Mouse (Mus musculus): Measurements from ENCODE around the gene Zbtb2.

The Zbtb2 gene

DNA sequence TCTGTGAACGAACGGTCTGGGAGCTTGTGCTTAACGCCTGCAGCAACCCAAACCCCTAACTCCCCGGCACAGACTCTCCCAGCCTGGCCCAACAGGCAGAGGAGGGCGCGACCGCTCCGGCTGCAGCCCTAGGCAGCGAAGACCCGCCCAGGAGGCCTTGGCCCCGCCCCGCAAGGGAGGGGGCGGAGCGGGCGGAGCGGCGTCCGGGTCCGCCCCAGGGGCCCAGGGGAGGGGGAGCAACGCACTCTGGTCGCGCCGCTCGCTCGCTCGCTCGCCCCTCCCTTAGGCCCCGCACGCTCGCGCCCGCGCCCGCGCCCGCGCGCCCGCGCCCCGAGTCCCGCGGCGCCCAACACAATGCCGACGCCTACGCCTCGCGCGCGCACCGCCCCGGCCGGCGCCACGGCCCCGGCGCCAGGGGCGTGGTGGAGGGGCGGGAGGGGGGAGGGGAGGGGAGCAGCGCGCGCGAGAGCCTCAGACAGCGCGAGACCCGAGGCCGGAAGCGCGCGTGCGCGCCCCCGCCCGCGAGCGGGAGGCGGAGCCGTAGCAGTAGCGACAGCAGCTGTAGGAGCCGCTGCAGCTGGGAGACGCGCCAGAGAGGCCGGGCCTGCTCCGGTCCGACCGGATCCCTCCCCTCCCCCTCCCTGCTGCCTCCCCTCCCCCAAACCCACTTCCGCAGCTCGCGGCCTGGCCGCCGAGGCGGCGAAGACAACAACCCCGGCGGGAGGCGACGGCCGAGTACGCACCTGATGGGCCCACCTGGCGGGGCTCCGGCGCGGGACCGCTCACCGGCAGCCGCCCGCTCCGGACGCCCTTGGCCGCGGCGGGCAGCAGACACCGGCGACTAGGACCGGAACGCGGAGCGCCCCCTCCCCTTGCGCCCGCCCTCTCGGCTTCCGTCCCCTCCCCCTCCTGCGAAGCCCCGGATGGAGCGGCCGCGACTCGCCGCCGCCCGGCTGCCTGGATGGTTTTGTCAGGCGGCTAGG is 1.0 kb downstream of the Zbtb2 start:
- DNase-seq (ENCODE audit: inconsistent ontology term) = peak; percentile 99

DNA sequence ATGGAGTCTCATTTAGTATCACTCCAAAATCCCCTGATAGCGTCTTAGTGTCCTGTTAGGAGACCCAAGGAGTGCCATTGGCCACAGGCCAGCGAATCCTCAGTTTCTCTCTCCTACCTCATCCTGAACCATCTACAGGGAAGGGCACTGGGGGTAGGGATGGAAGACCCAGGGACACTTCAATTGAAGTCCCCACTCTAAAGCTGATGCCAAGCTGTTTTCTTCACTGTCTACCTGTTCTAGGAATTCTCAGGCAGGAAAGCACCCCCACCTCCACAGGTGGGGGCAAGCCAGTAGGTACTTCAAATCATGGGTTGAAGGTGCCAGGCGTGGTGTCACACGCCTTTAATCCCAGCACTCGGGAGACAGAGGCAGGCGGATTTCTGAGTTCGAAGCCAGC is 3.7 kb downstream of the Zbtb2 start:
- no peak for DNase-seq (ENCODE audit: inconsistent ontology term)

DNA sequence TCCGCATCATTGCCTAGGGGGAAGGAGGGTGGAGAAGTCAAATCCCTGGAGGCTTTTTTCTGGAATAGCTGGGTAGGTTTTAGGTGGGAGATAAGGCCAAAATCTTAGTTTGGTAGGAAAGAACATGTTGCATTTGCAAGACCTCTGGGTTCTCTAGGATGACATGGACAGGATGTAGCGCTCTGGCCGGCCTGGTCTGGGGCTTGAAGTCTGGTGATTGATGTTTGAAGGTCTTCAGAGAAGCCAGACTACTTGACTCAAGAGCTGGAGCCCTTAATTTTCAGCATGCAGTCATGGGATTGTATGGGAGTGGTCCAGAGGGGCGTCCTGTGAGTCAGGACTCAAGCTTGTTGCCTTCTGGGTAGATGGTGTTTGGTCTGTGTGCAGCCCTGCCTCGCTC is 7.2 kb downstream of the Zbtb2 start:
- DNase-seq (ENCODE audit: inconsistent ontology term) = no peak

GRCm38 (mm10) chr10:4376931-4377330 is 11.0 kb downstream of the Zbtb2 start:
- DNase-seq (ENCODE audit: inconsistent ontology term) = no peak

- DNase-seq (ENCODE audit: inconsistent ontology term) = no peak
Observed at GRCm38 (mm10) chr10:4376461-4376860, 11.4 kb downstream of the Zbtb2 start.

GRCm38 (mm10) chr10:4375267-4375666 is 12.6 kb downstream of the Zbtb2 start:
- DNase-seq (ENCODE audit: inconsistent ontology term) = no peak

- no peak for DNase-seq (ENCODE audit: inconsistent ontology term)
Observed at GRCm38 (mm10) chr10:4374734-4375133, 13.2 kb downstream of the Zbtb2 start.

- no peak for DNase-seq (ENCODE audit: inconsistent ontology term)
Observed at GRCm38 (mm10) chr10:4374239-4374638, 13.7 kb downstream of the Zbtb2 start.

DNA sequence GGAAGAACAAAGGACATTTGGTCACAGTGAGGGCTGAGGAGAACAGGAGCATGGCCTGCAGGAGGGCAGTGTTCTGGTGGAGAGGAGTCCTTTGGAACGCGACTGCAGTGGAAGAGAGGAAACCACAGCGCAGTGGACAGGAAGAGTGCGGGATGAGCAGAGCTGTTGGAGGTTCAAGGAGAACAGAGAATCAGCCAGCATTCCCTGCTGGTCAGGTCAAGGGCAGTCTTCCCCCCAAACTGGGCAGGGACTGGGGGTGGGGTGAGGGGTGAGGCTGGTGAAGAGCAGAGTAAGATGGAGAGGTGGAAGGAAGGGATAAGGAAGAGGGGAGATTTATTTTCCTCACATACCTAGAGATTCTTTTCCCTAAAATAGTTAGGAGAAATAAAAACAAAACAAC is 14.3 kb downstream of the Zbtb2 start:
- DNase-seq (ENCODE audit: inconsistent ontology term) = no peak

DNA sequence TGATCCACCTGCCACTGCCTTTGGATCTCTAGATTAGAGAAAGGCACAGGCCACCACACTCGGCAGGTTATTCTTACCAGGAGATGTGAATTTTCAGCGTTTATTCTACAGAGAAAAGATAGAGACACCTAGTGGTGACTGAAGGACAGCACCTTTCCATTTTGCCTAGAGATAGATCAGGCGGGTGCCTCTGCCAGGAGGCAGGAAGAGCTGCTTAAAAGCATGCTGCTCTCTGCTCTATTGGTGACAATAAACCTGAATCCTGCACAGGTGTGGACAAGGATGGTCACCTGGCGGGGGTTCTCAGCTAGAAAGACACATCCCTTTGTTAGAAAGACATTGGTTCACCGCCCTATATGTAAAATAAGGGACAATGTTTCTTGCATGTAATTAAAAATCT is 15.9 kb downstream of the Zbtb2 start:
- no peak for DNase-seq (ENCODE audit: inconsistent ontology term)

DNA sequence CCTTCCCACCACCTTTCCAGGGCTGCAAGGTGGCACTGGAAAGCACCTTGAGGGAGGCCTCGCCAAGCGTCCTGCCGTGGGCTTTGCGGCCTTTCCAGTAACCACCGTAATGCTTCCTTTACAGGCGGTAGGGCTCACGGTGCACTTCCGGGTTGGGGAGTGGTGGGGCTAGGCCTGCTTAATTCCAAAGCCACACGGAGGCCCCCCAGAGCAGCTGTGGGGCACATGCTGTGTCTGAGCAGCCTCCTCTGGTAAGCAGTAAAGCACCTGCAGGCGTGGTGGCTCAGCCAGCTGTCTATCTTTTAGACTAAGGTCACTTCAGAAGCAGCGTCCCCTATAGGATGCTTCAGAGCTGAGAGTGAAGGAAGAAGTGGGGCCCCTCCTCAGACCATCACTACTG is 17.8 kb downstream of the Zbtb2 start:
- no peak for DNase-seq (ENCODE audit: inconsistent ontology term)

- no peak for DNase-seq (ENCODE audit: inconsistent ontology term)
Observed at GRCm38 (mm10) chr10:4364618-4365017, 23.3 kb downstream of the Zbtb2 start.

- DNase-seq (ENCODE audit: inconsistent ontology term) = no peak
Observed at GRCm38 (mm10) chr10:4357435-4357834, 30.5 kb downstream of the Zbtb2 start.

GRCm38 (mm10) chr10:4356640-4357039 is 31.3 kb downstream of the Zbtb2 start:
- DNase-seq (ENCODE audit: inconsistent ontology term) = no peak

GRCm38 (mm10) chr10:4355882-4356451 is 31.9 kb downstream of the Zbtb2 start:
- no peak for DNase-seq (ENCODE audit: inconsistent ontology term)

- DNase-seq (ENCODE audit: inconsistent ontology term) = no peak
Observed at GRCm38 (mm10) chr10:4354371-4355260, 33.3 kb downstream of the Zbtb2 start.

DNA sequence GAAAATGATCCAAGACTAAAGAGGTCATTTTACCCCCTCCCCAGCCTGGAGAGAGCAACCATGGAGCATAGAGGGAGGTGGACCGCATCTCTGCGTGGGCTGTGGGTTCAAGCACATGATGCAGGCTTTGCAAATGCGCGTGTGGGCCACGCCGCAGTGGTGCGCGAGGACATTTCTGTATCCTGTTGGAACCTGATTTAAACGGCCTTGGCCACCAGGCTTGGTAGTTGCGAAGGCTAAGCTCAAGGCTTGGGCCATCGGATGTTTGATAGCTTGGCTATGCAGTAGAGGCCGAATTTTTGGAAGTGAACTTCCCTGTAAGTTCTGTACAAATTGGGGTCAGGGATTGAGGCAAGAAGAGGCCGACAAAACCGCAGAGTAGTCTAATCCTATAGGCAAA is 40.3 kb downstream of the Zbtb2 start:
- DNase-seq (ENCODE audit: inconsistent ontology term) = no peak

- no peak for DNase-seq (ENCODE audit: inconsistent ontology term)
Observed at GRCm38 (mm10) chr10:4347136-4347492, 40.8 kb downstream of the Zbtb2 start.

DNA sequence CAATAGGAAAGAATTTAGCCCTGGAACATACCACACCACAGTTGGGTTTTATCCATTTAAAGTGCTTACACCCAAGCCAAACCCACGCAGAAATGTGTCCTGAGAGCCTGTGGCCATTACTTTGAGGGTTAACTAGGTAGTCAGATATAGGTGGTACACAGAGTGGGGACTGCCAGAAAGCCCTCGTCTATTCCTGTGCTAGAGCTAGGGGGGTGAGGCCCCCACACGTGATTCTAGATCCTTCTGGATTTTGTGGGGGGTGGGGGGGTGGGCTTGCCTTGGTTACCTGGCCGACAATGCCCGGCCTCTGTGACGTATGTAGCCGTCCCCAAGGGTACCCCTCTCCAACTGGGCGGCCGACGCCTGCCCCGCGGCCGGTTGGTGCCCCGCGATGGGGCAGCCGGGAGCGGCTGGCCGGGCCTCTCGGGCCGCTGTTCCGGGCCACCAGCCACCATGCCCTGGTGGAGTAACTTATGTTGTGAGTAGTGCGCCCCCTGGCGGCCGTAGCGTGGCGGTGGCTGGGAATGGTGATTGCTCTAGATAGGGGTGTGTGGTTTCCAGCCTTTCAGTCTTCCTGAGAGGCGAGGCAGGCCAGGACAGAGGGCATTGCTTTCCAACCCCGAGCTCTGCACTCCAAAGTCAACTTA is 41.3 kb downstream of the Zbtb2 start:
- DNase-seq (ENCODE audit: inconsistent ontology term) = peak; percentile 92

DNA sequence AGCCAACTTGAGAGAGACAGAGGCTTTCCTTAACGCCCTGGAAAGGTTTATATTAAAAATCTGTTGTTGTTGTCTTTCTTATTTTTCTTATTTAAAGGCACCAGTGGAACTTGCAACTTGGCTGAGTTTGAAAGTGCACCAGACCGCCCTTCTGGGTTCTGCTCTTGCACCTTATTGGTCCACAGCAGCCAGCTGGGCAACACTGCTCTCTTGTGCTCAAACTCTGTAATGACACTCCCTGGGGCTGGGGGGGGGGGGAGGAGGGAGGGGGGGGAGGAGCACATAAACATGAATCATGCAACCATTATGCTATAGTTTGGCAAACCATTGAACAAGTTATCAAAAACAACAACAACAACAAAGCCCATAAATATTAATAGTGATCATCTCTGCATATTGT is 46.5 kb downstream of the Zbtb2 start:
- peak; percentile 55 for DNase-seq (ENCODE audit: inconsistent ontology term)

DNA sequence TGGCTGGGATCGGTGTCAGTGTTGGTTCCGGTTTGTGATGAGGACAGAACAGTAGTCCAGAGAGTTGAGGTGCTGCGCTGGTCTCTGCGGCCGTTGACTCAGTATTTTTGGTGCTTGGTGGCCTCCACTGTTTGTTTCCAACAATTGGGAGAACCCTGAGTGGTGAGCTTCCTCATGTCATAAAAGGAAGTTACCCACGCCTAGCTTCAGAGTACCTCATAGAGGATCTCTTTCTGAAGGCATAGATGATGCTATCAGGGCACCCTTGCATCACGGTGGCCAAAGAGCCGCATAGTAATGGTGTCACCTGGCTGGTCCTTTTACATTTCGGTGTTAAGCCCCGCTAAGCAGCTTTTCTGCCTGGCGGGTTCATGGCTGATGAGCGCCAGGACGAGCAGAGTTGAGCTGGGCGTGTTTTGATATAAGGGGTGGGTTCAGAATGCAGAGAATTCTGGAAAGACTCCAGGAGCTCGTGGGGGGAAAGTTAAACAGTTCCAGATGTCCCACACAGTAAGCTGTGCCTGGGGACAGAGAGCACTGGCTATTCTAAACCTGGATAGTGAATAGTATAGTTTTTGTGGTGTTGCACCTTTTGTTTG is 48.9 kb downstream of the Zbtb2 start:
- peak; percentile 70 for DNase-seq (ENCODE audit: inconsistent ontology term)

All from Muller cell, postnatal 12 days (primary cell).